Mouse (Mus musculus) brain, embryonic 14.5 days (tissue): ENCODE measurements around the gene Trim25. TPM values are rescaled to one million over a fixed set of nuclear protein-coding genes. Genes with fewer than 3 reads are reported as not detected.

Experiments used
- DNase-seq: peaks from one replicate; pipeline ENCODE4 v3.0.0-alpha.2; 2011; ENCODE audit warnings: low read depth
- CTCF ChIP-seq: fragments of 200-500 bp; IDR thresholded peaks from 2 replicates; pipeline ENCODE4 v1.5.1; 2012; ENCODE audit warnings: inconsistent platforms, mild to moderate bottlenecking, moderate library complexity, borderline replicate concordance; ENCODE audit not compliant: insufficient read depth, insufficient read length; ENCODE audit errors: extremely low read depth
- POLR2A ChIP-seq: fragments of 200-500 bp; IDR thresholded peaks from 2 replicates; pipeline ENCODE4 v1.6.1; 2012; ENCODE audit warnings: mild to moderate bottlenecking, inconsistent platforms, borderline replicate concordance; ENCODE audit not compliant: poor library complexity, insufficient read depth, insufficient read length, severe bottlenecking; ENCODE audit errors: extremely low read depth
- polyA plus RNA-seq: library from polyadenylated mRNA; depleted of rRNA; stranded (reverse); fragments of >200 nt; gene quantifications from 2 replicates; pipeline ENCODE4 v1.2.3, GENCODE M21; 2012; rRNA removed

Gene Trim25
- polyA plus RNA-seq: 1.7 and 3.2 TPM in 2 replicates

DNA sequence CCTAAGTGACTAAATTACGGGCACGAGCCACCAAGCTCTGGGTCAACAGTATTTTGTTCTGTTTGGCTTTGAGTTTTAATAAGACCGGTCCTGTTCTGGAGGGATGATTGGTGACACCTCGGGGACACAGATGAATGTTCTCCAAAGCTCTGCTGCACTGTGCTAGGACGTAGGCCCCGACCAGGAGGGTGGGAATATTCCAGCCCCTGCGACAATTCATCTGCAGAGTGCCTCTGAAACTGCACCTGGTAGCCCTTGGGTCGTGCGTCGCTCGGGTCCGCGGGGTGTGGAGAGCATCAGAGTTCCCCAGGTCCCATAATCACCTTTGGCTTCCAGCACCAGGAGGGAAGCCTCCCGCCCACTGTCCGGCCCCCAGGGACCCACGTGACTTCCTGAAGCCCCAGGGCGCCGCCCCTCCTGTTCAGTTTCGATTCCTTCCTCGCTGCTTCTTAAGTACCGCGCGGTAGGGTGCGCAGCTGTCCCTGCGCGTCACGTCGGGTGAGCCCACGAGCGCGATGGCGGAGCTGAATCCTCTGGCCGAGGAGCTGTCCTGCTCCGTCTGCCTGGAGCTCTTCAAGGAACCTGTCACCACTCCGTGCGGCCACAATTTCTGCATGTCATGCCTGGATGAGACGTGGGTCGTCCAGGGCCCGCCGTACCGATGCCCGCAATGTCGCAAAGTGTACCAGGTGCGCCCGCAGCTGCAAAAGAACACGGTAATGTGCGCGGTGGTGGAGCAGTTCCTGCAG, at the start of gene Trim25:
TSS of gene Trim25 (plus strand) at position 403 of the 749 bp plus-strand sequence.
- TF ChIP-seq CTCF: no peak
- no peak for TF ChIP-seq POLR2A
- DNase-seq: peak; percentile 83

DNA sequence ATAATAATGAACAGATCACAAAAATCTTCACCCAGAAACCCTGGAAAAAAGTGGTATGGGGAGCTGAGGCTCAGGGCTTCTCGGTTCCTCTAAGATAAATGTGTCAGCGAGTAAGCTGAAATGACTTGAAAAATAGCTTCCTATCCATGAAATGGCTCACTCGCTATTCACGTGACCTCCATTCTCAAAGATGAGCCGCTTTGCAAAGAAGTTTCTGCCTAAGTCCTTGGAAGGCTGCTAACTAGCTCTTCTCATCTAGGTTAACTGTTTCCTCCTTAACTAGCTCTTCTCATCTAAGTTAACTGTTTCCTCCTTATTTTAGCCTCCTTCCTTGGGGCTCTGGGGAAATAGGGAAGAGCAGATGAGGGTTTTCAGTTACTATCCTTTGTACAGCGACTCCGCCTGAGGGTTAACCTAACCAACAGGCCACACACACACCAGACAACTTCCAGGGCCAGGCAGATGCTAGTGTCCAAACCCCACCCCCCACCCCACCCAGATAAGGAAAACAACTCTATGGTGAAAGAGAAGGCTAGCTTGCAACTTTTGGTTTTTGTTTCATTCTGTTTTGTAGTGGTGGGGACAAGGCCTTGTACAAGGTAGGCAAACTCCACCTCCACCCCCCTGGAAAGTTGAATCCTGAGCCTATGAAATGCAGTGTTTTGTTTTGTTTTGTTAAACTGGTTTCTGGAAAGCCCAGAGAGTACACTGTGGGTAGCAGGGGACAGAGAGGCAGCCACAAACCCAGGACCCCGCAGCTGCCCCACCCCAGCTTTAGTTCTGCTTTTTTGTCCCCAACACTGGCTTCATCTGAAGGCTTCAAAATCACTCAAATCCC, 49.2 kb upstream of the Trim25 start:
- DNase-seq: no peak
- no peak for TF ChIP-seq CTCF
- TF ChIP-seq POLR2A: no peak

DNA sequence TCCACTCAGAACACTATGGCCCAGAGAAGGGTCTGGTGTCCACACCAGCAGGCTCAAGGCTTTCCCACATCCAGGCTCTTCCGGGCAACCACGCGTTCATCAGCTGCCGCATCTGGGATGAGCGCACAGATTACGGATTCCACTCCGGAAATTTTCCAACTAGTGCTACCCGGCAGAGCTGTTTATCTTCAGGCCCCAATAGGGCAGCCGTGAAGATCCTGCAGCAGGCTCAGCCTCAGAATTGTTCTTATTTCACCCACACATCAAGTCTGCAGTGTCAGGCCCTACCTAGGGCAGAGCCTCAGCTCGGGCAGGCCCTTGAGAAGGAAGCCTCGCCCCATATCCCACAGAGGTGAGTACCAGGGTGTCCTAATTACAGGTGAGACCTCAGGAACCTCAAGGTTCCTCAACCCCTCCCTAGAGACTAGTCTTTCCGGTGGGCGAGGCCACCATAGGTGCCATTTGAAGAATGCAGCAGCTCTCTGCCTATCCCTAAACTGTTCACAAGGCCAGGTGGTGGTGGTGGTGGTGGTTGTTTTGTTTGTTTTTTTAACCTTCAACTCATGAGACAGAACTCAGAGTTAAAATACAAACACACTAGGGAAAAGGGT, 48.4 kb upstream of the Trim25 start:
- TF ChIP-seq POLR2A (no peak), CTCF (no peak)
- DNase-seq: no peak

DNA sequence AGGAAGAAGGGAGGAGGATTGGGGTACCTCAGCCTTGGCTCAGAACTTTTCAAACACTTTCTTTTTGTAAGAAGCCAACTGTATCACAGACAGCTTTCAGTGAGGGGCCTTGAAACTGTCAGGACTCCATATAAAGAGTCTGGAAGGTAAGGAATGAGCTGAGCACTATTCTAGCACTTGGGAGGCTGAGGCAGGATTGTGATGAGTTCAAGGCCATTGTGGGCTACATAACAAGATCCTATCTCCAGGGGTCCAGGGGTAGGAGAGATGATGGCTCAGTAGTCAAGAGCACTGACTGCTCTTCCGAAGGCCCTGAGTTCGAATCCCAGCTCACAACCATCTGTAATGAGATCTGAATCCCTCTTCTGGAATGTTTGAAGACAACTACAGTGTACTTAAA, 47.6 kb upstream of the Trim25 start:
- no peak for TF ChIP-seq CTCF
- TF ChIP-seq POLR2A: no peak
- no peak for DNase-seq

DNA sequence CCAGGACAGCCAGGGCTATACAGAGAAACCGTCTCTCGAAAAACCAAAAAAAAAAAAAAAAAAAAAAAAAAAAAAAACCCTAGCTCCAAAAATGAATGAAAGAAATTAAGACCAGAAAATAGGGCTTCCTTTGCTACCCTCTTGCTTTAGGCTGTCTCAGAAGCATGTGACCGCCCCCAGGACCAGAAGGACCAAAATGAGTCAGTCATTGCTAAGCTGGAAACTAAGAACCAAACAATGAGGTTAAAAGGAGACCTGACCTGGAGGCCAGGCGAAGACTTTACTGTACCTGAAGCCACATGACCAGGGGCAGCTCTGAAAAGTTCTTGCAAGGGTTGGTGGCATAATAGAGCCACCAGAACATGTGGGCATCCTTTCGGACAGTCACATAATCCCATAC, 47.1 kb upstream of the Trim25 start:
- TF ChIP-seq CTCF (no peak), POLR2A (no peak)
- DNase-seq: no peak

DNA sequence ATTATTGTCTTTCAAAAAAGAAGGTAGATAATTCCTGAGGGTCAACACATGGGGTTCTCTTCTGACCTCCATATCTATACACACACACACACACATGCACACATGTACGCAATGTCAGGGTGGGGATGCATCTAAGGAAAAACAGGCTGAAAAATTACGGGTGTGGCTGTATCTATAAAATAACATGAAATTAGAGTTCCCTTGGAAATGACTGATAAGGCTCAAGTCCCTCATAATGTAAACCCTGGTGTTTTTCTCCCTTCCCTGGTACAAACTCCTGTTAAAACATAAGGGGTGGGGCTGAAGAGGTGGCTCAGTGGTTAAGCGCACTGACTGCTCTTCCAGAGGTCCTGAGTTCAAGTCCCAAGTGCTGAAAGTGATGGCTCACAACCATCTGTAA, 45.6 kb upstream of the Trim25 start:
- DNase-seq: no peak
- TF ChIP-seq CTCF (no peak), POLR2A (no peak)

DNA sequence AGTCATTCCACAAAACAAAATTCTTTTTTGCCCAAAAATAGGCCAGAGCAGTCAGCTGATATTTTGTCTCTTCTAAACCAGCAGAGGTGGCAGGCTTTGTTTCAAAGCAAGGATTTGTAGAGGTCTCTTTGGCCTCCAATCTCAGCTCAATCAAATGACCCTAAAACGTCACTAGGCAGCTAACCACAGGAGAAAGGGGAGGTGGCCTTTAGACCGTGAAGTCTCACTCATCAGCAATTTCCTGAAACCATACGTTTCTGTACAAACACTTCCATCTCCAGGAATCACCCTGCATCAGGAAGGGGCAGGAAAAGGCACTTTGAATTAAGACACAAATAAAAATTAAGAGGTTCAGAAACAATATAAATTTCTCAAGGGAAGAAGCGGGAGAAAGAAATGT, 44.4 kb upstream of the Trim25 start:
- peak; percentile 70 for DNase-seq
- no peak for TF ChIP-seq POLR2A
- no peak for TF ChIP-seq CTCF

DNA sequence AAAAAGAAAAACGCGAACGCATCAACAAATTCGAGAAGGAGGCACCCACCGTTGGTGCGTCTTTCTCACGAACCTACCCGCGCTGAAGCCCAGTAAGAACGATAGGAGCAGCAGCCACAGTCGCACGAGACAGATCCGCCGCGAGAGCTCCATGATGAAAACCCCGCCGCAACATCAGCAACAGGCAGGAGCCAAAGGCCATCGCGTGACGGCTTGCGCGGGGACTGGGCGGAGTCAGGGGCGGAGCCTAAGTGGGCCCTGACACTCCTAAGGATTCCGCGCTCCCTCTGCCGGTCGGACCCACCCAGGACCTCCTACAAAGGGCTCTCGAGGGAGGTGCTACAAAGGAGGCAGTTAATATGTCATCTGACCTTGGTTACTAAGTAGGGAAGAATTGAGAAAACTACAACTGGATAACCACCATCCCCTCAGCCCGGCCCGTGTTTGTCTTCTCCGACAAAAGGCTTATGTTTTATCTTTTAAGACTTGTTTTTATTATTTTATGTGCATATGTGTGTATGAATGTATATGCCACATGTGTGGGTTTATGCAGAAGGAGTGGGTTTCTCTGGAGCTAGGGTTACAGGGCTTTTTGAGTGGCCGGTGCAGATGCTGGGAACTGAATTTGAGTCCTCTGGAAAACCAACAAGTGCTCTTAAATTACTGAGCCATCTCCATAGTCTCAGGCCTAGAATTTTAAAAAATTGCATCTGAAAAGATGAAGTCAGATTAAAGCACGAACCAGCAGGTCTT, 43.8 kb upstream of the Trim25 start, which contains the start of gene Scpep1:
TSS of gene Scpep1 (minus strand) at position 249 of the 753 bp plus-strand sequence.
- DNase-seq: peak; percentile 97
- peak; percentile 76 for TF ChIP-seq CTCF
- peak; percentile 15; the same call in 1 of the 2 replicates for TF ChIP-seq POLR2A

DNA sequence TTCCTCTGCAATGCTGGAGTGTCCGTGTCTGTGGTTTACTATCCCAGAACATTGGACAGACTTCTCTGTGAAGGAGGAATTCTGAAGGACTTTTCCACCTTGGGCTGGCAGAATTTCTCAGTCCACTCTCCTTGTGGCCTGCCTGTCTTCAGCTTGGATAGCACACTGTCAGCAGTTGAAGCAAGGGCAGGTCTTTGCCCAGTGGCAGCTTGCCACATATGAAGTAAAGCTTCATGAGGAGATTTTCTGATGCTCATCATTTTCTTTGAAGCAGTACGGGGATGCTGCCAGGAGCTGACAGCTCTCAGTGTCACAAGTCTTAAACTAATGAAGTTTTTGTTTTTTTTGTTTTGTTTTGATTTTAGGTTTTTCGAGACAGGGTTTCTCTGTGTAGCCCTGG, 40.3 kb upstream of the Trim25 start:
- no peak for TF ChIP-seq CTCF
- TF ChIP-seq POLR2A: no peak
- no peak for DNase-seq

DNA sequence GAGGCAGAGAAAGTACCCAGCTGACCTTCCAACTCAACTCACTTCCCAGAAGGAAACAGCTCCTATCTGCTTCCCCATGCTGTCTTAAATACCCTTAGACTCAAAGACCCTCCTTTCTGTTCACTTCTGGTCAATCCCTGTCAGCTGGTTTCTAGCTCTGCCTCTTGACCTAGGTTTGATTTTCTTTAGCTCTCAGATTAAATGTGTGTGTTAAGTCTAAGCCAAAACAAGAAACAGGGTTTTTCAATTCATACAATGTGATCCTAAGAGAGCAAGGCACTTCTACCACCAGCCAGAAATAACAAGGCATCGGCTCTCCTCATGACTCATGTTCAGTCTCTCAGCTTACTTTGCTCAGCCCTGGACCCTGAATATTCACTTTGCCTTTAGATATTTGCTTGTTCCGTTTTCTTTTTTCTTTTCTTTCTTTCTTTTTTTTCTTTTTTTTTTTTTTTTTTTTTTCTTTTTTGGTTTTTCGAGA, 32.3 kb upstream of the Trim25 start, which contains the start of gene Elobl:
TSS of gene Elobl (minus strand) at position 51 of the 481 bp plus-strand sequence.
- TF ChIP-seq POLR2A (no peak), CTCF (no peak)

DNA sequence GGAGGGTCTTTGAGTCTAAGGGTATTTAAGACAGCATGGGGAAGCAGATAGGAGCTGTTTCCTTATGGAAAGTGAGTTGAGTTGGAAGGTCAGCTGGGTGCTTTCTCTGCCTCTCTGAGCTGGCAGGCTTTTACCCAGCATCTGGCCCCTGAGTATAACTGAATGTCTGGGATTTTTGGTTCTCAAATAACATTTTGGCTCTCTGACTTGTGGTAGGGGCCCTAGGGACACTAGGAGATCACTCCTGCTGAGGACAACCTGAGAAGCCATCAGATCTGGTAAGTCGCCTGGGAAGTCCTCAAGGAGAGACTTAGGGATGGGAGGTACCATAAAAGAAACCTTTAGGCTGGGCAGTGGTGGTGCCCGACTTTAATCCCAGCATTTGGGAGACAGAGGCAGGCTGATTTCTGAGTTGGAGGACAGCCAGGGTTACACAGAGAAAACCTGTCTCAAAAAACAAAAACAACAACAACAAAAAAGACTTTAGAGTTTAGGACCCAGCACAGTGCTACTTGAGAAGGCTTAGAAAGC, 28.9 kb upstream of the Trim25 start, which contains the start of gene Coil:
TSS of gene Coil (plus strand) at position 51 of the 531 bp plus-strand sequence.
- peak; percentile 23 for DNase-seq
- TF ChIP-seq POLR2A (no peak), CTCF (no peak)

More for the DNA sequence above, 32.3 kb upstream of the Trim25 start, which contains the start of gene Elobl:
- no peak for DNase-seq
